Mouse (Mus musculus) hindbrain, embryonic 14.5 days (tissue): ENCODE results near the gene C1qtnf6. TPM values are rescaled to one million over a fixed set of nuclear protein-coding genes. Genes with fewer than 3 reads are reported as not detected.

Experiments
- polyA plus RNA-seq: library from polyadenylated mRNA; unstranded; fragments of >200 nt; fragmentation: Nextera tagmentation; extraction: Ambion mirVana; gene quantifications from 2 replicates; pipeline ENCODE4 v1.2.1, GENCODE M21; 2014

C1qtnf6 gene
- polyA plus RNA-seq, 1 experiment from 2014 or later = 9.5 TPM

Other genes starting within 250 kb of the C1qtnf6 start
- 0.21 and 0.33 TPM in 2 replicates for gene Csf2rb2, start 225.7 kb downstream of the C1qtnf6 start, polyA plus RNA-seq
- 0.47 and 1.1 TPM in 2 replicates for gene Csf2rb, start 205.7 kb downstream of the C1qtnf6 start, polyA plus RNA-seq
- gene Tex33, start 135.5 kb downstream of the C1qtnf6 start, polyA plus RNA-seq = not detected in 2 replicates
- 21.4 and 23.7 TPM in 2 replicates for gene Tst, start 125.5 kb downstream of the C1qtnf6 start, polyA plus RNA-seq
- gene Mpst, start 125.0 kb downstream of the C1qtnf6 start, polyA plus RNA-seq = 3.2 and 4.2 TPM in 2 replicates
- 134 and 141 TPM in 2 replicates for gene Kctd17, start 102.9 kb downstream of the C1qtnf6 start, polyA plus RNA-seq
- 0.48 and 1.1 TPM in 2 replicates for gene Tmprss6, start 62.8 kb downstream of the C1qtnf6 start, polyA plus RNA-seq
- 0.14 and 0.20 TPM in 2 replicates for gene Il2rb, start 36.1 kb downstream of the C1qtnf6 start, polyA plus RNA-seq
- gene Sstr3, start 13.3 kb upstream of the C1qtnf6 start, polyA plus RNA-seq = 0.34 and 0.64 TPM in 2 replicates
- 6.3 and 8.1 TPM in 2 replicates for gene Rac2, start 41.4 kb upstream of the C1qtnf6 start, polyA plus RNA-seq
- gene Cyth4, start 65.6 kb upstream of the C1qtnf6 start, polyA plus RNA-seq = 2.5 and 3.8 TPM in 2 replicates
- 6.0 and 8.5 TPM in 2 replicates for gene Elfn2, start 187.4 kb upstream of the C1qtnf6 start, polyA plus RNA-seq
- gene Mfng, start 242.1 kb upstream of the C1qtnf6 start, polyA plus RNA-seq = 11.7 and 12.5 TPM in 2 replicates